ENCODE assay signal across 10 mouse cellular contexts in genomic region chr15:78172256-78172898, GRCm38 (mm10). TPM values are rescaled to one million over a fixed set of nuclear protein-coding genes. Genes with fewer than 3 reads are reported as not detected.
DNase-seq lines count a peak whose midpoint lies in the region; ATAC-seq lines count a peak whose summit lies in the region.
"Had no signal": no experiment of that assay in that cellular context is flagged by ENCODE, and none has a peak within 500 bp of the region (broad histone marks: within the 10 kb centered on the region; RNA-seq: fewer than 3 reads in every experiment).

No protein-coding gene starts in this region.

- H3K9ac ChIP-seq in hindbrain, embryonic 11.5 days (ENCODE audit: low read depth, low read length), result no peak overlapping the region
- H3K9ac ChIP-seq in midbrain, embryonic 16.5 days (ENCODE audit: low read depth, low read length), result no peak overlapping the region

- peak overlapping the region; percentile 90 for H3K4me2 ChIP-seq in hindbrain, embryonic 11.5 days (replicated peaks; ENCODE audit: low read depth, low read length)
- H3K4me2 ChIP-seq in midbrain, embryonic 16.5 days (ENCODE audit: low read length), result peak overlapping the region; percentile 96; the same call in 1 of the 2 replicates

- H3K4me1 ChIP-seq in hindbrain, embryonic 11.5 days (replicated peaks; ENCODE audit: control insufficient read depth, insufficient read depth, low read length), result peaks cover 2% of the 10 kb centered on the region; the same call in 1 of the 2 replicates
- peaks cover 21% of the 10 kb centered on the region for H3K4me1 ChIP-seq in midbrain, embryonic 16.5 days (ENCODE audit: control insufficient read depth, insufficient read depth, low read length)

- no peaks in the 10 kb centered on the region for H3K36me3 ChIP-seq in hindbrain, embryonic 11.5 days (ENCODE audit: control insufficient read depth, insufficient read depth, low read length)
- no peaks in the 10 kb centered on the region for H3K36me3 ChIP-seq in midbrain, embryonic 16.5 days (ENCODE audit: control insufficient read depth, insufficient read depth, low read length)

- H3K27me3 ChIP-seq in hindbrain, embryonic 11.5 days (ENCODE audit: control insufficient read depth, insufficient read depth, low read length), result no peaks in the 10 kb centered on the region
- H3K27me3 ChIP-seq in midbrain, embryonic 16.5 days (ENCODE audit: control insufficient read depth, insufficient read depth, low read depth, low read length), result no peaks in the 10 kb centered on the region

- no peak for ATAC-seq in hindbrain, embryonic 11.5 days (ENCODE audit: low FRiP score)
- ATAC-seq in midbrain, embryonic 16.5 days, result no peak
- no peak for ATAC-seq in inflammation-experienced regulatory T-cells, adult 6 months

- WGBS in hindbrain, embryonic 11.5 days, result 79% methylated on average over 11 of the region's 11 CpGs
- 65% methylated on average over 11 of the region's 11 CpGs for WGBS in midbrain, embryonic 16.5 days

- no peaks in the 10 kb centered on the region for H3K9me3 ChIP-seq in hindbrain, embryonic 11.5 days (ENCODE audit: control insufficient read depth, low read length)
- no peaks in the 10 kb centered on the region for H3K9me3 ChIP-seq in midbrain, embryonic 16.5 days (replicated peaks; ENCODE audit: control insufficient read depth, low read length, poor library complexity, severe bottlenecking)

- H3K27ac ChIP-seq in hindbrain, embryonic 11.5 days (ENCODE audit: low read depth, low read length), result no peak overlapping the region
- no peak overlapping the region for H3K27ac ChIP-seq in midbrain, embryonic 16.5 days (ENCODE audit: low read length)

- H3K4me3 ChIP-seq in hindbrain, embryonic 11.5 days (ENCODE audit: low read depth, low read length), result no peak overlapping the region
- H3K4me3 ChIP-seq in midbrain, embryonic 16.5 days (ENCODE audit: low read depth, low read length), result no peak overlapping the region

- intact Hi-C loops in left cerebral cortex, postnatal 14 days (cut with DNase I), result loop anchor here (1.0 to 5.0 kb wide), 3 partner anchors 55 to 190 kb away; no protein-coding TSS in a partner anchor
- intact Hi-C loops in left cerebral cortex, postnatal 10 days (cut with DNase I), result loop anchor here (5.0 kb wide), 2 partner anchors 55 to 190 kb away; no protein-coding TSS in a partner anchor

- DNase-seq in left cerebral cortex, postnatal 14 days (ENCODE audit: low spot score in 2 of 2), result peak; percentile 57 to 83
- no peak for DNase-seq in left cerebral cortex, postnatal 10 days (ENCODE audit: extremely low spot score in 1 of 2, low spot score in 2 of 2)
- DNase-seq in adipocyte (ENCODE audit: low spot score), result peak; percentile 62
- no peak for DNase-seq in hindbrain, embryonic 11.5 days (ENCODE audit: low spot score)
- no peak for DNase-seq in embryo, embryonic 9.5 days (ENCODE audit: extremely low spot score)
- no peak for DNase-seq in embryo, embryonic 11 days

RNA-seq across cellular contexts. Expression of gene Ift27, which starts 1.5 kb away (rescaled TPM):
- 10 to 100 TPM; 35.4 to 42.3 TPM for total RNA-seq in left cerebral cortex, postnatal 14 days (2021)
- 10 to 100 TPM; 39.3 to 39.9 TPM for total RNA-seq in left cerebral cortex, postnatal 10 days (2021)
- polyA plus RNA-seq in hindbrain, embryonic 11.5 days (2014; fragmentation: Nextera tagmentation; extraction: Ambion mirVana), result 128 and 135 TPM in 2 replicates
- 90.0 and 104 TPM in 2 replicates for polyA plus RNA-seq in midbrain, embryonic 16.5 days (2015; fragmentation: Nextera tagmentation; extraction: Ambion mirVana)
- 10 to 100 TPM; 60.2 to 65.9 (median 62.0) TPM for polyA plus RNA-seq in inflammation-experienced regulatory T-cells, adult 6 months (2017; shearing (Covaris generic))

RNA-seq across cellular contexts. Expression of gene Pvalb, which starts 33.8 kb away (rescaled TPM):
- total RNA-seq in left cerebral cortex, postnatal 14 days (2021), result 10 to 100 TPM; 39.1 to 46.5 TPM
- total RNA-seq in left cerebral cortex, postnatal 10 days (2021), result 1 to 10 TPM; 4.4 to 5.0 TPM
- polyA plus RNA-seq in hindbrain, embryonic 11.5 days (2014; fragmentation: Nextera tagmentation; extraction: Ambion mirVana), result 1.2 and 1.7 TPM in 2 replicates
- polyA plus RNA-seq in midbrain, embryonic 16.5 days (2015; fragmentation: Nextera tagmentation; extraction: Ambion mirVana), result 1.3 and 1.8 TPM in 2 replicates
- not detected for polyA plus RNA-seq in inflammation-experienced regulatory T-cells, adult 6 months (2017; shearing (Covaris generic))
- total RNA-seq: adrenal gland, postnatal 36 days had no signal

RNA-seq across cellular contexts. Expression of gene Cacng2, which starts 52.5 kb away (rescaled TPM):
- 10 to 100 TPM; 60.5 to 68.7 TPM for total RNA-seq in left cerebral cortex, postnatal 14 days (2021)
- 10 to 100 TPM; 53.3 to 55.1 TPM for total RNA-seq in left cerebral cortex, postnatal 10 days (2021)
- 1.8 and 2.4 TPM in 2 replicates for polyA plus RNA-seq in hindbrain, embryonic 11.5 days (2014; fragmentation: Nextera tagmentation; extraction: Ambion mirVana)
- 13.4 and 13.6 TPM in 2 replicates for polyA plus RNA-seq in midbrain, embryonic 16.5 days (2015; fragmentation: Nextera tagmentation; extraction: Ambion mirVana)
- polyA plus RNA-seq in inflammation-experienced regulatory T-cells, adult 6 months (2017; shearing (Covaris generic)), result not detected
- polyA plus RNA-seq: large intestine, adult 2 months had no signal

Comparison
In these comparisons a context has a peak if more than half of its experiments do, and no peak if none do; other contexts are left out.
1. DNase-seq: peak in left cerebral cortex, postnatal 14 days (2 of 2) and adipocyte (single experiment); none in left cerebral cortex, postnatal 10 days (0 of 2), hindbrain, embryonic 11.5 days (single experiment), embryo, embryonic 9.5 days (single experiment) and embryo, embryonic 11 days (single experiment).